Mouse (Mus musculus): ENCODE measurements around the gene Tcp11l2.

DNA sequence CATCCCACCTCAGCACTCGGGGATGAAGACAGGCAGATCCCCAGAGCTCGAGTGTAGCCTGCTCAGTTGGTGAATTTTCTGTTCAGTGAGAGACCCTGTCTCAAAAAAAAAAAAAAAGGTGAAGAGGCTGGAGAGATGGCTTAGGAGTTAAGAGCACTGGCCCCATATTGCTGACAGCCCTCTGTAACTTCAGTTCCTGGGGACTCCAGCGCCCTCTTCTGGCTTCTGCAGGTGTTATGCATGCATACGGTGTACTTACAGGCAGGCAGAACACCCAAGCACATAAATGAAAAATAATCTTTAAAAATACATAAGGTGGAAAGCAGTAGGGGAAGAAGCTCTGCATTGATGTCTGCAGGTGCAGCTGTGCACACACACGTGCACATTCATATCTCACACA is 54.8 kb downstream of the Tcp11l2 start:
- peak; percentile 52 for TF ChIP-seq CTCF (conservative IDR thresholded peaks at IDR 0.05; ENCODE audit: insufficient read depth, insufficient read length, low read depth, low read length)
- no peak for TF ChIP-seq POLR2A (IDR thresholded peaks at IDR 0.05; ENCODE audit: low read depth, low read length)

All from kidney, adult 2 months (tissue).